Mouse (Mus musculus): ENCODE results near the gene Hdac5. TPM values are rescaled to one million over a fixed set of nuclear protein-coding genes. Genes with fewer than 3 reads are reported as not detected.

The Hdac5 gene
- polyA plus RNA-seq (2012; rRNA removed), result 147 and 153 TPM in 2 replicates

DNA sequence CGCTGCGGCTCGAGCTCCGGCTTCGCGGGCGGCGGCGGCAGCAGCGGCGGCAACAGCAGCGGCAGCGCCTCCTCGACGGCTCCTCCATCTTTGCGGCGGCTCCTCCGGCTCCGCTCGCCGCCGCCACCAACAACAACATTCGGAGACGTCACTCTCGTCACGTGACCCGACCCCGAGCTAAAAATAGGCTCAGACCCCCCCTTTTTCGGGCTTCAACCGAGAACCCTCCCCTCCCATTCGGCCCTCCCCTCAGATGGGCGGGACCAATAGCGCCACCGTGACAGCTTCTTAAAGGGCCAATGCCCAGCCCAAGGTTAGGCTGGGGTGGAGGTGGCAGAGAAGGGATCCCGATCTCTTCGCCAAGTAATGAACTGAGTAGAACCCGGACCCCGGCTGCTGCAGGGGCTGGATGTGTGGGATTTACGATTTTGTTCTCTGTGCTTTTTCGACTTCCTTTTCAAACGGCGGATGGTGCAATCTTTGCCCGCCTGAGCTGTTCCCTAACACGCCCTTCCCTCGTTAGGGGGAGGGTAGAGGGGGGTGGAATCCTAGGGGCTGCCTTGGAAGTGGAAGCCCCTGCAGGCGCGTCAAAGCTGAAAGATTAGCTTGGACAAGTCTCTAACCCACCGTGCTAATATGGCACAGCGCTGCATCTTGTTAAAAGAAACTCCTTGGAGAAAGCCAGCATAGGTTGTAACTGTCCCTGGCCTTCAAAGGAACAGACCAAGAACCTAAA lies at the start of gene Hdac5:
Gene Hdac5, minus strand, starts transcription at position 161 of the 736 bp plus-strand sequence.
- TF ChIP-seq CTCF (IDR thresholded peaks at IDR 0.05; ENCODE audit: borderline replicate concordance, extremely low read depth, insufficient read depth, insufficient read length), result no peak
- TF ChIP-seq POLR2A (IDR thresholded peaks at IDR 0.05; ENCODE audit: borderline replicate concordance, extremely low read depth, insufficient read depth, insufficient read length, poor library complexity, severe bottlenecking), result peak; percentile 71; the same call in 1 of the 2 replicates
- DNase-seq (ENCODE audit: low read depth), result peak; percentile 99

DNA sequence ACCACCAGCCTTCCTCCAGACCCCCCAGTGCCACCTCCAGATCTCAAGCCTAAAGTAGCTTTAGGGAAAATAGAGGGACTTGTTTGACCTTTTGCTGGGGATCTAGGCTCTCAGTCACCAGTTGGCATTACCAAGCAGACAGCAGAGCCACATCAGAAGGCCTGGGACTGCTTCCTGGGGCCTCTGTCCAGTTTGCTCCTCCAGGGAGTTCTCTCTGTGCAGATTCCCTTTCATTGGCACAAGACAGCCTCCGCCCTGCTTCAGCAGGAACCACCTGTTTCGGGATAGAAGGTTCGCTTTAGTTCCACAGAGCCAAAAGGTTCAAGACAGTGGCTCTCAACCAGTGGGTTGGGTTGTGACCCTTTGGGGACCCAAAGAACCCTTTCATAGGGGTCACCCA lies 49.6 kb upstream of the Hdac5 start:
- DNase-seq (ENCODE audit: low read depth), result no peak
- no peak for TF ChIP-seq POLR2A (IDR thresholded peaks at IDR 0.05; ENCODE audit: borderline replicate concordance, extremely low read depth, insufficient read depth, insufficient read length, poor library complexity, severe bottlenecking)

DNA sequence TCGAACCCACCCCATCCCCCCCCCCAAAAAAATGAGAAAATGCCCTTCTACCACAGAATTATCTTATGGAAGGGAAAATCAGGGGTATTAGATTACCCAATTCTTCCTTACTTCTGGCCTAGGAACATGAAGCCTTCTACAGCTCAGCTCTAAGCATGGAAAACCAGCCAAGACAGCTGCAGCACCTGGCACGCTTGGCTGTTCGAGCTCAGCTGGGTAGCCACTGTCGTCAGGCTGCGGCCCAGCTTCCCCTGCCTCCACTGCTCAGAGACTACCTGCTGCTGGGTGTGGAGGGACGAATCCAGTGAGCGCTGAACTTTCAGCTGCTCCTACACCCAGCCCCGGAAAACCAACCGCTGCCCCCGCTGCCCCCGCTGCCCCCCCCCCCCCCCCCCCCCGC lies 47.8 kb upstream of the Hdac5 start:
- no peak for DNase-seq (ENCODE audit: low read depth)
- TF ChIP-seq CTCF (IDR thresholded peaks at IDR 0.05; ENCODE audit: borderline replicate concordance, extremely low read depth, insufficient read depth, insufficient read length) (no peak), POLR2A (IDR thresholded peaks at IDR 0.05; ENCODE audit: borderline replicate concordance, extremely low read depth, insufficient read depth, insufficient read length, poor library complexity, severe bottlenecking) (no peak)

DNA sequence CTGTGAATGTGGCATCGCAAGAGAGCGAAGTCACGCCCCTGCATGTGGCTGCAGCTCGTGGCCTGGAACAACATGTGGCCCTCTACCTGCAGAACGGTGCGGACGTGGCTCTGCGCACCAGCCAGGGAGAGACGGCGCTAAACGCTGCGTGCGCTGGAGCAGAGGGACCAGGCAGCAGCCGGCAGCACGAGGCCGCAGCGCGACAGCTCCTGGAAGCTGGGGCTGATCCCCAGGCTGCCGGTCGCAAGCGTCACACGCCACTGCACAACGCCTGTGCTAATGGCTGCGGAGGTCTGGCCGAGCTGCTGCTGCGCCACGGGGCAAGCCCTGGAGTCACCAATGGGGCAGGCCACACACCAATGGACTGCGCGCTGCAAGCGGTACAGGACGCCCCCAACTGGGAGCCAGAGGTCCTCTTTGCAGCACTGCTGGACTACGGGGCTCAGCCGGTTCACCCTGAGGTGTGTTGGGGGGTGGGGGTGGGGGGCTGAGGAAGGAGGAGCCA lies 46.5 kb upstream of the Hdac5 start:
- TF ChIP-seq POLR2A (IDR thresholded peaks at IDR 0.05; ENCODE audit: borderline replicate concordance, extremely low read depth, insufficient read depth, insufficient read length, poor library complexity, severe bottlenecking) (no peak), CTCF (IDR thresholded peaks at IDR 0.05; ENCODE audit: borderline replicate concordance, extremely low read depth, insufficient read depth, insufficient read length) (no peak)
- DNase-seq (ENCODE audit: low read depth), result peak; percentile 63

DNA sequence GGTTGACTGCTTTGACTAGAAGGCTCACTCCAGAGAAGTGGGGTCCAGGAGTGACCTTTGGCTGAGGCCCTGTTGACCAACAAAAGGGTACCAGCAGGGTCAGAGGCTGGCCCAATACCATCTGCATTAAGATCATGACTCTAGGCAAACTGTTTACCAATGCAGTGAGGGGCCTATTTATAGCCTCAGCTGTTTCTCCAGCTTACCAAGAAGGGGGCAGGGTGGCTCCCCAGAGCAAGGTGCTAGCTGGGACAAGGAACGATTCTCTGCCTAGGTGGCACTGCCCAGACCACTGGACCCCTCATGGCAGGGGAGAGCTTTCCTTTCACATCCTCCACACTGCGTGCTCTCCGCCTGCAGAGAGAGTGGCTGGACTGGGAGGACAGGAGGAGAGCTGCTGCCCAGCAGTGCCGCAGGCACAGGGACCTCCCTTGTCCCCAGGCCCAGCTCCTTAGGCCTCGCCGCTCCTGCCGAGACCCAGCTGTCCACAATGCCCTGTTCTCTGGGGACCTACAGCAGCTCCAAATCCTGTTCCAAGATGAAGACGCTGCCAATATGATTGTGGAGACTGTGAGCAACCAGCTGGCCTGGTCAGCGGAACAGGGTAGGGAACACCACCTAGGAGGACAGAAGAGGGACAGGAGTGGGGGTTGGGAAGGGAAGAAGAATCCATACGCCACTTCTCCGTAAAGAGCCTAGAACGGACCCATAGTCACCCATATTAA lies 38.7 kb upstream of the Hdac5 start, which contains the start of gene Asb16:
Gene Asb16, plus strand, starts transcription at position 224 of the 725 bp plus-strand sequence.
- no peak for DNase-seq (ENCODE audit: low read depth)
- no peak for TF ChIP-seq CTCF (IDR thresholded peaks at IDR 0.05; ENCODE audit: borderline replicate concordance, extremely low read depth, insufficient read depth, insufficient read length)
- no peak for TF ChIP-seq POLR2A (IDR thresholded peaks at IDR 0.05; ENCODE audit: borderline replicate concordance, extremely low read depth, insufficient read depth, insufficient read length, poor library complexity, severe bottlenecking)

DNA sequence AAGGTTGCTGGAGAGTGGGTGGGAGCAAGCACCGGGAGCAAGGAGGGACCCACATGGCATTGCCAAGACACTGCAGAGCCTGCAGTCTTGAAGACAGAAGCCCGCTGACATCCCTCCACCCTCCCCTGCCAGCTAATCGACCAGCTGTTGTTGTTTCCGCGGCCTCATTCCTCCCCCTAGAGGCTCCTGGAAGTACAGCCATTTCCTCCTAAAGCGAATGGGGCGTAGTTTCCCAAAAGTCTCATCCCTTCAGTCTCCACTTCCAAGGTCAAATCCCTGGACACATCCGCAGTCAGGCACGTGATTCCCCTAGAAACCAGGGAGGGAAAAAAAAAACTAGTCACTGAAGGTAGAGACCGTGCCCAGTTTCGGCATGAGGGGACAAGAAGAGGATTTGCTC lies 37.5 kb upstream of the Hdac5 start:
- peak; percentile 79 for TF ChIP-seq CTCF (IDR thresholded peaks at IDR 0.05; ENCODE audit: borderline replicate concordance, extremely low read depth, insufficient read depth, insufficient read length)
- no peak for TF ChIP-seq POLR2A (IDR thresholded peaks at IDR 0.05; ENCODE audit: borderline replicate concordance, extremely low read depth, insufficient read depth, insufficient read length, poor library complexity, severe bottlenecking)
- peak; percentile 90 for DNase-seq (ENCODE audit: low read depth)

DNA sequence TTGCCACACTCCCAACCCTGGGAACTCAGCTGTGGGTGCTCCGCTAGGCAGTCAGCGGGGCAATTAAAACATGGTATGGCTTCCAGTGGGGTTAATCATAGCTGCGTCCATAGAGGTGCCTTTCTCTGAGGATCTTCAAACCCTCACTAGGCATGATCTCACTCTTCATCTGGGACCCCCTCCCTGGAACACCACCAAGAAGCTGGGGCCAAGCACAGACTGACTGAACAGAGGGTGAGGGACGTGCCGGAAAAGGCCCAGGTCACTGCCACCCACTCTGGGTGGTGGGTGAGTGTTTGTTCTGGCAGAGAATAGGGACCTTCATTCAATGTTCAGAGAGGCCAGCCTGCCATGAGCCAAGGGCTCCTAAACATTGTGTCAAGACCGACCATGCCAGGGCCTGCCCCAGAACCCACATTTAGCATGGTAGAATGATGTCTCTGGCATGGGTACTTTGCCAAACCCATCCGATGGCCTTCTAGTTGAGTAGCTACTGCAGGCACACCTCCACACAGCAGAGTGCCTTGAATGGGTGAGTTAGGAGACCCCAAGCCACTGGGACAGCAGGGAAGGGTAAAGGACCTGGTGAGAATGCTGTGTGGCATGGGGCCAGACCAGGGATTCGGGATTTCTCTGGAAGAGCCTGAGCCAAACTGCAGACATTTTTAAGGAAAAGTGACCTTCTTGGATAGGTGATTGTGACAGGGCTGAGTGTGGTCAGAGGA lies 36.8 kb upstream of the Hdac5 start:
- no peak for DNase-seq (ENCODE audit: low read depth)
- TF ChIP-seq POLR2A (IDR thresholded peaks at IDR 0.05; ENCODE audit: borderline replicate concordance, extremely low read depth, insufficient read depth, insufficient read length, poor library complexity, severe bottlenecking) (no peak), CTCF (IDR thresholded peaks at IDR 0.05; ENCODE audit: borderline replicate concordance, extremely low read depth, insufficient read depth, insufficient read length) (no peak)

DNA sequence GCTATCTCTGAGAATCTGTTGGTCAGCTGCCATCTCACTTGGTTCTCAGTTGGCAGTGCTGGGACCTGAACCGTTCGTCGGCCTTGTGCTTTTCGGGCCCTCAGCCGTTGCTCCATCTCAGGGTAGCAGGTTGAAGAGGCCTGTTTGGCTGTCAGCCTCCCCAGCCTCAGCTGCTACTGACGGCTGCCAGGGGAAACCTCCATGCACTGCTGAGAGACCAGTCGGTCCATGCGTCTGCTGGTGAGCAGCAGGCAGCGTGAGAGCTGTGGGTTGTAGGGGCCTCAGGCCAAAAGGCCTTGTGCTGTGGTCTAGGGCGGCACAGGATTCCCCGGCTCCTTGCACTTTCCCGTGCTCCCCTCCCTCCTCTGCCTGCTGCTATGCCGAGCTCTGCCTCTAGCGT lies 35.9 kb upstream of the Hdac5 start:
- TF ChIP-seq POLR2A (IDR thresholded peaks at IDR 0.05; ENCODE audit: borderline replicate concordance, extremely low read depth, insufficient read depth, insufficient read length, poor library complexity, severe bottlenecking) (no peak), CTCF (IDR thresholded peaks at IDR 0.05; ENCODE audit: borderline replicate concordance, extremely low read depth, insufficient read depth, insufficient read length) (no peak)
- no peak for DNase-seq (ENCODE audit: low read depth)

DNA sequence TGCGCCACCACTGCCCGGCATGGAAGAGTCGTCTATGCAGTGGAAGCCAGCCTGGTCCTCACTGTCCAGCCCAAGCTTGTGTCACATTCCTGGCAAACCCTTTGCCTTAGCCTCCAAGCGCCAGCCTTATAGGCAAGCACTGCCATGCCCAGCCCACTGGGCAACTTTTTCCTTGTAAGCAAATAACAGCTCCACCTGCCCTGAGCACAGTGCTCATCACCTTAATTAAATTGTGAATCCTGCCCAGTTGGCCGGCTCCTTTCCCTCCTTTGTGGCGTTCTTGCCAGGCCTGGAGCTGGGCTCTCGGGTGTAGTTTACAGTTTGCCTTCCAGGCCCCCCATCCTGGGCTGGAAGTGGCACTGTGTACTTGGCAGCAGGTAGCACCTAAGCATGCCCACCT lies 33.2 kb upstream of the Hdac5 start:
- TF ChIP-seq CTCF (IDR thresholded peaks at IDR 0.05; ENCODE audit: borderline replicate concordance, extremely low read depth, insufficient read depth, insufficient read length) (no peak), POLR2A (IDR thresholded peaks at IDR 0.05; ENCODE audit: borderline replicate concordance, extremely low read depth, insufficient read depth, insufficient read length, poor library complexity, severe bottlenecking) (no peak)
- DNase-seq (ENCODE audit: low read depth), result no peak

DNA sequence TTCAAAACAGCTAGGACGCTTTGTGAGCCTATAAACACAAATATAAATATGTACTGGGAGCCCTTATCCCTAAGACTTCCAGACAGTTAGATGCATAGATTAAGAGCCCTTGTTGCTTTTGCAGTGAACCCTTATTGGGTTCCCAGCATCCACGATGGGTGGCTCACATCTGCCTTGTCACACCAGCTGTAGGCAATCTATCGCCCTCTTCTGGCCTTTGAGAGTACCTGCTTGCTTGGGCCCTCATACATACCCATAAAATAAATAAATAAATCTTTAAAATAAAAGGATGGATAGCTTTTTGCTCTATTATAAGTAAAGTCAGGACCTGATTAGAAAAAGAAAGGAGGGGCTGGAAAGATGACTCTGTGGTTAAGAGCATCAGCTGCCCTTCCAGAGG lies 28.6 kb upstream of the Hdac5 start:
- DNase-seq (ENCODE audit: low read depth), result no peak
- TF ChIP-seq CTCF (IDR thresholded peaks at IDR 0.05; ENCODE audit: borderline replicate concordance, extremely low read depth, insufficient read depth, insufficient read length) (peak; percentile 21; the same call in 1 of the 2 replicates), POLR2A (IDR thresholded peaks at IDR 0.05; ENCODE audit: borderline replicate concordance, extremely low read depth, insufficient read depth, insufficient read length, poor library complexity, severe bottlenecking) (no peak)

DNA sequence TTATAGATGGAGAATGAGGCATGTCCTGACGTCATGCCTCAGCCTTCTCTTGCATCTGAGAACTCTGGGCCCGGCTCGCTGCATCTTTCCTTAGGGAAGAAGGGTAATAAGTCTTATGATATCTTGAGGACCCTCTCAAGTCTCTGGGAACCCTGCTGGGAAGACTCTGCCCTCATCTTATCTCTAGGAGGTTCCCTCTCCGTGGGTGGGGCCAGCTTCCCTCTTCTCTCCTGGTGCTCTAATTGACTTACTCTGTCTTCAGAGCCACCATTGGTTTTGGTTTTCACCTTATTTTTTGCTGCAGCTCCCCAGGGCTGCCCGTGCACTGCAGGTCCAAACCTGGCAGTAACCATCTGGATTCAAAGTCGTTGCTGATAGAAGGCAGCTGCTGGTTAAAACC lies 28.1 kb upstream of the Hdac5 start:
- TF ChIP-seq CTCF (IDR thresholded peaks at IDR 0.05; ENCODE audit: borderline replicate concordance, extremely low read depth, insufficient read depth, insufficient read length) (no peak), POLR2A (IDR thresholded peaks at IDR 0.05; ENCODE audit: borderline replicate concordance, extremely low read depth, insufficient read depth, insufficient read length, poor library complexity, severe bottlenecking) (no peak)
- DNase-seq (ENCODE audit: low read depth), result no peak
